Mouse (Mus musculus): ENCODE measurements around the gene Nckap5l.

GRCm38 (mm10) chr15:99456338-99456962, 1.1 kb downstream of the Nckap5l start:
- no peak for TF ChIP-seq CTCF (IDR thresholded peaks at IDR 0.05)
- TF ChIP-seq POLR2A (IDR thresholded peaks at IDR 0.05; ENCODE audit: insufficient read depth, low read depth, low read length): no peak
- no peak for TF ChIP-seq EP300 (IDR thresholded peaks at IDR 0.05; ENCODE audit: insufficient read depth, low read depth, low read length)
